In the genomic region with DNA sequence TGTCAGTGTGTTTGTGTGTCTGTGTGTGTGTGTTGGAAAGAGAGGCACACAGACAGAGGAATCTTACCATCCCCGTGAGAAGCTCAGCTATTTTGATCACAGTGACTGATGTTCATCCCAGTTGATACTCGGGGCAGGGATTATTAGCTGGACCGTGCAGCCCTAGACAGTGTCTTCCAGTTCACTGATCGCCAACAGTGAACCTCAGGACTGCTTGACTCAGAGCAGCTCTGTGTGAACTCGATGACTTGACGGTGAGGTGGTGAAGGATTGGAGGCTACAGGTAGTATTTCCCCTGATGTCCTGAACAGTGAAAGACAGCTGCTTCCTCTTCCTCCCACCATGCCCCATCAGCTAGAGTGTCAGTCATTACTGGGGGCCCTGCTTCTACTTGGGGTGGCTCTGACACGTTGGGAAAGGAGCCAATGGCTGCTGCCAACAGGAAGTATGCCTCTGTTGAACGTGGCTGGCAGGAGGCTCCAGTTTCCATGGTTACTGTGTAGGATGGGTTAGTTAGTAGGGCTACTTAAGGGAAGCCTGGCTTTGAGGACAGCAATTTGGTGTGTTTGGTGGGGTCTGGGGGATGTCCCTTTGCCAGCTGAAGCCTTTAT, we compare ENCODE assay signal across 10 mouse cellular contexts.
DNase-seq lines count a peak whose midpoint lies in the region; ATAC-seq lines count a peak whose summit lies in the region.
"Had no signal": no experiment of that assay in that cellular context is flagged by ENCODE, and none has a peak within 500 bp of the region (broad histone marks: within the 10 kb centered on the region; RNA-seq: fewer than 3 reads in every experiment).

No protein-coding gene starts in this region.

- no peak overlapping the region for H3K4me3 ChIP-seq in lung, embryonic 16.5 days (ENCODE audit: low read length)
- H3K4me3 ChIP-seq in hindbrain, embryonic 14.5 days (replicated peaks; ENCODE audit: low read length) = no peak overlapping the region
- H3K4me3 ChIP-seq in neural tube, embryonic 14.5 days (ENCODE audit: low read depth, low read length) = no peak overlapping the region
- H3K4me3 ChIP-seq in intestine, embryonic 15.5 days (replicated peaks) = no peak overlapping the region

- no peaks in the 10 kb centered on the region for H3K9me3 ChIP-seq in lung, embryonic 16.5 days (ENCODE audit: control insufficient read depth, low read length)
- no peaks in the 10 kb centered on the region for H3K9me3 ChIP-seq in hindbrain, embryonic 14.5 days (ENCODE audit: control insufficient read depth, low read length)
- no peaks in the 10 kb centered on the region for H3K9me3 ChIP-seq in neural tube, embryonic 14.5 days (ENCODE audit: control insufficient read depth, low read length)
- no peaks in the 10 kb centered on the region for H3K9me3 ChIP-seq in intestine, embryonic 15.5 days

- H3K27ac ChIP-seq in lung, embryonic 16.5 days (ENCODE audit: low read length) = no peak overlapping the region
- no peak overlapping the region for H3K27ac ChIP-seq in hindbrain, embryonic 14.5 days
- no peak overlapping the region for H3K27ac ChIP-seq in neural tube, embryonic 14.5 days (ENCODE audit: low read depth, low read length)
- no peak overlapping the region for H3K27ac ChIP-seq in intestine, embryonic 15.5 days

- DNase-seq in lung, postnatal 25 days (ENCODE audit: low spot score) = no peak
- peak; percentile 67 for DNase-seq in hindbrain, embryonic 14.5 days (ENCODE audit: low spot score)
- DNase-seq in embryo, embryonic 11 days = no peak
- DNase-seq in cerebellum, adult 8-10 months = no peak
- DNase-seq: cerebellum, adult 18-20 months; kidney, postnatal 10 days had no signal

- H3K4me1 ChIP-seq in lung, embryonic 16.5 days (replicated peaks; ENCODE audit: control insufficient read depth, insufficient read depth, low read length) = peaks cover 39% of the 10 kb centered on the region
- peaks cover 64% of the 10 kb centered on the region for H3K4me1 ChIP-seq in hindbrain, embryonic 14.5 days (replicated peaks; ENCODE audit: control insufficient read depth, insufficient read depth, low read length)
- H3K4me1 ChIP-seq in neural tube, embryonic 14.5 days (ENCODE audit: control insufficient read depth, insufficient read depth, low read length) = peaks cover 38% of the 10 kb centered on the region
- peaks cover 29% of the 10 kb centered on the region for H3K4me1 ChIP-seq in intestine, embryonic 15.5 days (replicated peaks)

- peak; percentile 29 for ATAC-seq in lung, embryonic 16.5 days (ENCODE audit: low read depth)
- ATAC-seq in common myeloid progenitor, adult 5-6 weeks (replicated peaks; ENCODE audit: low read depth, poor library complexity, severe bottlenecking) = peak; percentile 78
- ATAC-seq in hindbrain, embryonic 14.5 days (ENCODE audit: low FRiP score) = peak; percentile 64
- ATAC-seq in neural tube, embryonic 14.5 days (ENCODE audit: low read depth) = peak; percentile 57
- ATAC-seq in intestine, embryonic 15.5 days = no peak

- H3K27me3 ChIP-seq in lung, embryonic 16.5 days (ENCODE audit: control insufficient read depth, insufficient read depth, low read depth, low read length) = no peaks in the 10 kb centered on the region
- no peaks in the 10 kb centered on the region for H3K27me3 ChIP-seq in hindbrain, embryonic 14.5 days (ENCODE audit: control insufficient read depth, insufficient read depth, low read length)
- no peaks in the 10 kb centered on the region for H3K27me3 ChIP-seq in neural tube, embryonic 14.5 days (ENCODE audit: control insufficient read depth, insufficient read depth, low read length)
- no peaks in the 10 kb centered on the region for H3K27me3 ChIP-seq in intestine, embryonic 15.5 days (replicated peaks)

- H3K9ac ChIP-seq in lung, embryonic 16.5 days (ENCODE audit: low read length) = no peak overlapping the region
- H3K9ac ChIP-seq in hindbrain, embryonic 14.5 days = no peak overlapping the region
- H3K9ac ChIP-seq in neural tube, embryonic 14.5 days (replicated peaks; ENCODE audit: low read depth, low read length) = no peak overlapping the region
- no peak overlapping the region for H3K9ac ChIP-seq in intestine, embryonic 15.5 days

- H3K36me3 ChIP-seq in lung, embryonic 16.5 days (ENCODE audit: control insufficient read depth, insufficient read depth, low read length) = no peaks in the 10 kb centered on the region
- no peaks in the 10 kb centered on the region for H3K36me3 ChIP-seq in hindbrain, embryonic 14.5 days (replicated peaks; ENCODE audit: control insufficient read depth, insufficient read depth)
- H3K36me3 ChIP-seq in neural tube, embryonic 14.5 days (ENCODE audit: control insufficient read depth, insufficient read depth, low read length) = no peaks in the 10 kb centered on the region
- no peaks in the 10 kb centered on the region for H3K36me3 ChIP-seq in intestine, embryonic 15.5 days

- WGBS in lung, embryonic 16.5 days = 39% methylated on average over 8 of the region's 8 CpGs
- WGBS in hindbrain, embryonic 14.5 days = 31% methylated on average over 8 of the region's 8 CpGs
- WGBS in neural tube, embryonic 14.5 days = 26% methylated on average over 8 of the region's 8 CpGs
- 56% methylated on average over 8 of the region's 8 CpGs for WGBS in intestine, embryonic 15.5 days

- no peak overlapping the region for H3K4me2 ChIP-seq in lung, embryonic 16.5 days (ENCODE audit: low read depth, low read length)
- no peak overlapping the region for H3K4me2 ChIP-seq in hindbrain, embryonic 14.5 days (replicated peaks)
- H3K4me2 ChIP-seq in neural tube, embryonic 14.5 days (ENCODE audit: low read depth, low read length) = no peak overlapping the region
- H3K4me2 ChIP-seq in intestine, embryonic 15.5 days (replicated peaks) = no peak overlapping the region
